10 mouse cellular contexts compared by ENCODE assay signal in genomic region chr7:109424422-109425159, GRCm38 (mm10). TPM values are rescaled to one million over a fixed set of nuclear protein-coding genes. Genes with fewer than 3 reads are reported as not detected.
DNase-seq lines count a peak whose midpoint lies in the region; ATAC-seq and TF ChIP-seq lines count a peak whose summit lies in the region.
"Had no signal": no experiment of that assay in that cellular context is flagged by ENCODE, and none has a peak within 500 bp of the region (broad histone marks: within the 10 kb centered on the region; RNA-seq: fewer than 3 reads in every experiment).

No protein-coding gene starts in this region.

- TF ChIP-seq POLR2A in limb, embryonic 14.5 days (IDR thresholded peaks at IDR 0.05; ENCODE audit: borderline replicate concordance, extremely low read depth, insufficient read depth, insufficient read length), result no peak

- peak; percentile 70 for DNase-seq in cerebellum, adult 9-10 months
- DNase-seq in limb, embryonic 14.5 days (ENCODE audit: low spot score), result peak; percentile 70
- DNase-seq in limb, embryonic 10.5 days (ENCODE audit: low spot score), result no peak
- no peak for DNase-seq in left cerebral cortex, adult 18-20 months (ENCODE audit: low spot score in 2 of 2)
- DNase-seq in kidney, adult 18-20 months, result no peak

- no peaks in the 10 kb centered on the region for H3K36me3 ChIP-seq in limb, embryonic 14.5 days (ENCODE audit: control insufficient read depth, insufficient read depth, low read length)
- no peaks in the 10 kb centered on the region for H3K36me3 ChIP-seq in limb, embryonic 10.5 days
- H3K36me3 ChIP-seq in neural tube, embryonic 14.5 days (ENCODE audit: control insufficient read depth, insufficient read depth, low read length), result no peaks in the 10 kb centered on the region
- H3K36me3 ChIP-seq: liver, embryonic 15.5 days; neural tube, embryonic 12.5 days had no signal

- no peak overlapping the region for H3K9ac ChIP-seq in limb, embryonic 14.5 days (ENCODE audit: low read depth, low read length, severe bottlenecking)
- no peak overlapping the region for H3K9ac ChIP-seq in neural tube, embryonic 14.5 days (replicated peaks; ENCODE audit: low read depth, low read length)
- H3K9ac ChIP-seq: liver, embryonic 15.5 days; neural tube, embryonic 12.5 days had no signal

- no peak overlapping the region for H3K4me3 ChIP-seq in limb, embryonic 14.5 days (replicated peaks; ENCODE audit: low read length)
- no peak overlapping the region for H3K4me3 ChIP-seq in limb, embryonic 10.5 days
- no peak overlapping the region for H3K4me3 ChIP-seq in neural tube, embryonic 14.5 days (ENCODE audit: low read depth, low read length)
- H3K4me3 ChIP-seq: liver, embryonic 15.5 days; neural tube, embryonic 12.5 days had no signal

- no peak overlapping the region for H3K27ac ChIP-seq in limb, embryonic 14.5 days (replicated peaks; ENCODE audit: low read depth, low read length)
- no peak overlapping the region for H3K27ac ChIP-seq in limb, embryonic 10.5 days
- no peak overlapping the region for H3K27ac ChIP-seq in neural tube, embryonic 14.5 days (ENCODE audit: low read depth, low read length)
- H3K27ac ChIP-seq: liver, embryonic 15.5 days; neural tube, embryonic 12.5 days had no signal

- no peaks in the 10 kb centered on the region for H3K9me3 ChIP-seq in limb, embryonic 14.5 days (ENCODE audit: control insufficient read depth, low read length)
- H3K9me3 ChIP-seq in limb, embryonic 10.5 days (replicated peaks), result no peaks in the 10 kb centered on the region
- no peaks in the 10 kb centered on the region for H3K9me3 ChIP-seq in neural tube, embryonic 14.5 days (ENCODE audit: control insufficient read depth, low read length)
- H3K9me3 ChIP-seq: liver, embryonic 15.5 days; neural tube, embryonic 12.5 days had no signal

- no peaks in the 10 kb centered on the region for H3K27me3 ChIP-seq in limb, embryonic 14.5 days (ENCODE audit: control insufficient read depth, insufficient read depth, low read length)
- H3K27me3 ChIP-seq in limb, embryonic 10.5 days (ENCODE audit: low read depth, poor library complexity, severe bottlenecking), result no peaks in the 10 kb centered on the region
- H3K27me3 ChIP-seq in neural tube, embryonic 14.5 days (ENCODE audit: control insufficient read depth, insufficient read depth, low read length), result no peaks in the 10 kb centered on the region
- H3K27me3 ChIP-seq: neural tube, embryonic 12.5 days had no signal

- no peaks in the 10 kb centered on the region for H3K4me1 ChIP-seq in limb, embryonic 14.5 days (ENCODE audit: control insufficient read depth, insufficient read depth, low read length)
- H3K4me1 ChIP-seq in limb, embryonic 10.5 days, result no peaks in the 10 kb centered on the region
- H3K4me1 ChIP-seq in neural tube, embryonic 14.5 days (ENCODE audit: control insufficient read depth, insufficient read depth, low read length), result no peaks in the 10 kb centered on the region
- H3K4me1 ChIP-seq: liver, embryonic 15.5 days; neural tube, embryonic 12.5 days had no signal

- whole genome bisulfite sequencing in limb, embryonic 14.5 days, result 65% methylated on average over 3 of the region's 3 CpGs
- WGBS in limb, embryonic 10.5 days, result 75% methylated on average over 3 of the region's 3 CpGs
- 76% methylated on average over 3 of the region's 3 CpGs for WGBS in neural tube, embryonic 14.5 days

- H3K4me2 ChIP-seq in limb, embryonic 14.5 days (replicated peaks; ENCODE audit: low read depth, low read length, severe bottlenecking), result no peak overlapping the region
- no peak overlapping the region for H3K4me2 ChIP-seq in neural tube, embryonic 14.5 days (ENCODE audit: low read depth, low read length)
- H3K4me2 ChIP-seq: liver, embryonic 15.5 days; neural tube, embryonic 12.5 days had no signal

- ATAC-seq in cerebellum, adult (ENCODE audit: insufficient number of reproducible peaks, low FRiP score, low TSS enrichment), result no peak
- no peak for ATAC-seq in limb, embryonic 14.5 days (ENCODE audit: low FRiP score, low read depth)
- peak; percentile 56; the same call in 1 of the 2 replicates for ATAC-seq in common myeloid progenitor, adult 5-6 weeks (replicated peaks; ENCODE audit: low read depth, poor library complexity, severe bottlenecking)
- ATAC-seq in neural tube, embryonic 14.5 days (ENCODE audit: low read depth), result peak; percentile 61; the same call in 1 of the 2 replicates

RNA-seq across cellular contexts. Expression of gene Stk33, which starts 14.3 kb away (rescaled TPM):
- 1.3 and 1.7 TPM in 2 replicates for polyA plus RNA-seq in limb, embryonic 14.5 days (2012; rRNA removed)
- 1.2 and 1.7 TPM in 2 replicates for polyA plus RNA-seq in limb, embryonic 14.5 days (2014; fragmentation: Nextera tagmentation; extraction: Ambion mirVana)
- 0.38 and 0.56 TPM in 2 replicates for polyA plus RNA-seq in limb, embryonic 10.5 days (2016; fragmentation: Nextera tagmentation; extraction: Ambion mirVana)
- total RNA-seq in common myeloid progenitor, adult 5-6 weeks (2017), result not detected in 2 replicates
- polyA plus RNA-seq in neural tube, embryonic 14.5 days (2014; fragmentation: Nextera tagmentation; extraction: Ambion mirVana), result 3.7 and 4.3 TPM in 2 replicates
- total RNA-seq in left cerebral cortex, adult 18-20 months (2021), result 1 to 10 TPM in 1 of 2 experiments, under 1 TPM in 1; 0.75 to 1.7 TPM

Comparison
In these comparisons a context has a peak if more than half of its experiments do, and no peak if none do; other contexts are left out.
1. DNase-seq: peak in cerebellum, adult 9-10 months (single experiment) and limb, embryonic 14.5 days (single experiment); none in limb, embryonic 10.5 days (single experiment), left cerebral cortex, adult 18-20 months (0 of 2) and kidney, adult 18-20 months (single experiment).
2. ATAC-seq: peak in common myeloid progenitor, adult 5-6 weeks (single experiment) and neural tube, embryonic 14.5 days (single experiment); none in cerebellum, adult (single experiment) and limb, embryonic 14.5 days (single experiment).